5 mouse cellular contexts compared by ENCODE assay signal in genomic region chr13:36505730-36506129, GRCm38 (mm10).
"Had no signal": no experiment of that assay in that cellular context is flagged by ENCODE, and none has a peak within 500 bp of the region (broad histone marks: within the 10 kb centered on the region; RNA-seq: fewer than 3 reads in every experiment).

No protein-coding gene starts in this region.

- DNase-seq: kidney, adult 11 months; kidney, adult 9 months; kidney, postnatal 36 days; thymus, adult 2 months; thymus, postnatal 25 days had no signal
